Mouse (Mus musculus) megakaryocyte, embryonic 14.5 days (primary cell): Measurements from ENCODE around the gene Inip. TPM values are rescaled to one million over a fixed set of nuclear protein-coding genes. Genes with fewer than 3 reads are reported as not detected.
"Not testable (repeated sequence)": the region's sequence is repeated elsewhere in the genome, so short reads cannot be mapped to it uniquely, and the experiment has no call there.

ENCODE experiments used
- H3K27me3 ChIP-seq: replicated peaks from 2 replicates; pipeline ENCODE3; 2012; ENCODE audit warnings: inconsistent platforms
- H3K36me3 ChIP-seq: replicated peaks from 2 replicates; pipeline ENCODE3; 2012; ENCODE audit warnings: low read length, inconsistent platforms, mixed read lengths
- H3K4me1 ChIP-seq: 2 replicates; pipeline ENCODE4 v1.6.1; 2012; ENCODE audit warnings: inconsistent platforms
- H3K4me3 ChIP-seq: replicated peaks from 2 replicates; pipeline ENCODE3; 2012; ENCODE audit warnings: moderate library complexity, mild to moderate bottlenecking, inconsistent platforms
- H3K9me3 ChIP-seq: 2 replicates; pipeline ENCODE4 v1.6.1; 2012; ENCODE audit warnings: inconsistent platforms
- FLI1 ChIP-seq: IDR thresholded peaks from 2 replicates; pipeline ENCODE4 v1.6.1; 2012; ENCODE audit warnings: low read length, inconsistent platforms, mixed read lengths
- GATA1 ChIP-seq: IDR thresholded peaks from 3 replicates; pipeline ENCODE4 v1.6.1; 2012; ENCODE audit warnings: mixed read lengths, low read length, inconsistent platforms, borderline replicate concordance
- polyA plus RNA-seq: library from polyadenylated mRNA; stranded (reverse); fragments of >175 nt; gene quantifications from 2 replicates; pipeline ENCODE4 v1.2.3, GENCODE M21; 2012; ENCODE audit warnings: low replicate concordance; ENCODE audit not compliant: insufficient read depth

Gene Inip
- polyA plus RNA-seq, 1 experiment = 9.7 TPM

- Histone ChIP-seq H3K36me3 (peaks cover 4% of the 10 kb centered on the region), H3K4me1 (peaks cover 73% of the 10 kb centered on the region), H3K4me3 (no peak overlapping the region), H3K9me3 (no peaks in the 10 kb centered on the region), H3K27me3 (no peaks in the 10 kb centered on the region)
- no peak for TF ChIP-seq FLI1
- no peak for TF ChIP-seq GATA1
Observed at GRCm38 (mm10) chr4:59803358-59803757, 2.0 kb upstream of the Inip start.

- TF ChIP-seq GATA1 (no peak), FLI1 (no peak)
- no peaks in the 10 kb centered on the region for H3K27me3 ChIP-seq
- H3K9me3 ChIP-seq = no peaks in the 10 kb centered on the region
- H3K4me1 ChIP-seq = peaks cover 73% of the 10 kb centered on the region
- peaks cover 2% of the 10 kb centered on the region for H3K36me3 ChIP-seq
- H3K4me3 ChIP-seq = no peak overlapping the region
Observed at GRCm38 (mm10) chr4:59802792-59803191, 1.4 kb upstream of the Inip start.

- Histone ChIP-seq H3K36me3 (no peaks in the 10 kb centered on the region), H3K27me3 (no peaks in the 10 kb centered on the region), H3K4me3 (peak overlapping the region; percentile 64), H3K9me3 (no peaks in the 10 kb centered on the region), H3K4me1 (peaks cover 70% of the 10 kb centered on the region)
- TF ChIP-seq FLI1 = no peak
- TF ChIP-seq GATA1 = no peak
Observed at GRCm38 (mm10) chr4:59802107-59802506, 718 bp upstream of the Inip start.

GRCm38 (mm10) chr4:59800181-59800580 lies 1.2 kb downstream of the Inip start:
- Histone ChIP-seq H3K4me1 (peaks cover 77% of the 10 kb centered on the region), H3K27me3 (no peaks in the 10 kb centered on the region), H3K4me3 (no peak overlapping the region), H3K9me3 (no peaks in the 10 kb centered on the region), H3K36me3 (no peaks in the 10 kb centered on the region)
- TF ChIP-seq FLI1 (no peak), GATA1 (no peak)

- H3K4me3 ChIP-seq = no peak overlapping the region
- no peaks in the 10 kb centered on the region for H3K27me3 ChIP-seq
- no peak for TF ChIP-seq GATA1
- TF ChIP-seq FLI1 = no peak
- H3K36me3 ChIP-seq = no peaks in the 10 kb centered on the region
- H3K4me1 ChIP-seq = peaks cover 69% of the 10 kb centered on the region
- no peaks in the 10 kb centered on the region for H3K9me3 ChIP-seq
Observed at GRCm38 (mm10) chr4:59795788-59796455, 5.5 kb downstream of the Inip start.

- Histone ChIP-seq H3K4me3 (no peak overlapping the region), H3K4me1 (peaks cover 68% of the 10 kb centered on the region), H3K9me3 (no peaks in the 10 kb centered on the region), H3K27me3 (no peaks in the 10 kb centered on the region), H3K36me3 (no peaks in the 10 kb centered on the region)
- TF ChIP-seq GATA1 = no peak
- no peak for TF ChIP-seq FLI1
Observed at GRCm38 (mm10) chr4:59794116-59794515, 7.3 kb downstream of the Inip start.

- not testable (repeated sequence) for H3K27me3 ChIP-seq, H3K4me3 ChIP-seq, H3K36me3 ChIP-seq, H3K9me3 ChIP-seq
- H3K4me1 ChIP-seq = peaks cover 69% of the 10 kb centered on the region
Observed at GRCm38 (mm10) chr4:59793626-59794025, 7.8 kb downstream of the Inip start.

GRCm38 (mm10) chr4:59789015-59789414 lies 12.4 kb downstream of the Inip start:
- Histone ChIP-seq H3K4me3 (no peak overlapping the region), H3K36me3 (no peaks in the 10 kb centered on the region), H3K27me3 (no peaks in the 10 kb centered on the region), H3K4me1 (peaks cover 67% of the 10 kb centered on the region), H3K9me3 (no peaks in the 10 kb centered on the region)
- TF ChIP-seq GATA1 (no peak), FLI1 (no peak)

- no peak overlapping the region for H3K4me3 ChIP-seq
- peaks cover 56% of the 10 kb centered on the region for H3K4me1 ChIP-seq
- no peaks in the 10 kb centered on the region for H3K27me3 ChIP-seq
- TF ChIP-seq GATA1 = no peak
- no peak for TF ChIP-seq FLI1
- H3K9me3 ChIP-seq = no peaks in the 10 kb centered on the region
- no peaks in the 10 kb centered on the region for H3K36me3 ChIP-seq
Observed at GRCm38 (mm10) chr4:59787126-59787525, 14.3 kb downstream of the Inip start.

GRCm38 (mm10) chr4:59786661-59787060 lies 14.7 kb downstream of the Inip start:
- Histone ChIP-seq H3K27me3 (no peaks in the 10 kb centered on the region), H3K36me3 (peaks cover 1% of the 10 kb centered on the region), H3K4me3 (no peak overlapping the region), H3K4me1 (peaks cover 56% of the 10 kb centered on the region), H3K9me3 (no peaks in the 10 kb centered on the region)
- TF ChIP-seq GATA1 = no peak
- no peak for TF ChIP-seq FLI1

GRCm38 (mm10) chr4:59785412-59785811 lies 16.0 kb downstream of the Inip start:
- Histone ChIP-seq H3K4me1 (peaks cover 55% of the 10 kb centered on the region), H3K36me3 (peaks cover 3% of the 10 kb centered on the region), H3K27me3 (no peaks in the 10 kb centered on the region), H3K4me3 (no peak overlapping the region), H3K9me3 (no peaks in the 10 kb centered on the region)
- TF ChIP-seq FLI1 = no peak
- TF ChIP-seq GATA1 = no peak
